Mouse (Mus musculus): ENCODE results near the gene Rgs9.
"Not testable (repeated sequence)": the region's sequence is repeated elsewhere in the genome, so short reads cannot be mapped to it uniquely, and the experiment has no call there.

Rgs9 gene

DNA sequence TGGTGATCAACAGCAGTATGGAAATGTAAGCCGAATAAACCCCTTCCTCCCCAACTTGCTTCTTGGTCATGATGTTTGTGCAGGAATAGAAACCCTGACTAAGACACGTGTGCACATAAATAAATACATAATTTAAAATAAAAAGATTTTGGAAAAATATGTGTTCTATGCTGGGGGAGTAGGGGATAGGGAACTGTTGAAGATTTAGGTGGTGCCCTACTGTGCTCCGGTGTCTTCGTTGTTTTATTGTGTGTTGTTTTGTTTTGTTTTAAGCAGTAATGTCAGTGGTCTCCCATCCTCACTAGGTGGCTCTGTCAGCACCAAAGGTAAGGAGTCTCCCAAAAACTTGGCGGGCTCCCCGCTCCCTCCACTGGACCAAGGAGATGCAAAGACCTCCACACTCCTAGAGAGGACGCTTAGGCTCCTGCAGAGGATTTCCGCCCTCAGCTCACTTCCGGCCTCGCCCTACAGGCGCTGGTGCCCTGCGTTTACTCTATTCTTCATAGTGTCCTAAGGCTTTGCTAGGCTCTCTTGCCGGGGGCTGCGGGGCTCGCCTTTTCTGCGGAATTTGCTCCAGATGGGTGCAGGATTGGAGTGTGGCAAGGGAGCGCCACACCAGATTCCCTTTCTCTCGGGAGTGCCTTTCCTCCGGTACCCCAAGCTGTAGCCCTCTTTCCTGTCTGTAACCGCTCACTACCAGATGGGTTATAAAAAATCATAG lies 14.1 kb upstream of the Rgs9 start:
- peak; percentile 47 for DNase-seq (ENCODE audit: low read depth, low spot score)

DNA sequence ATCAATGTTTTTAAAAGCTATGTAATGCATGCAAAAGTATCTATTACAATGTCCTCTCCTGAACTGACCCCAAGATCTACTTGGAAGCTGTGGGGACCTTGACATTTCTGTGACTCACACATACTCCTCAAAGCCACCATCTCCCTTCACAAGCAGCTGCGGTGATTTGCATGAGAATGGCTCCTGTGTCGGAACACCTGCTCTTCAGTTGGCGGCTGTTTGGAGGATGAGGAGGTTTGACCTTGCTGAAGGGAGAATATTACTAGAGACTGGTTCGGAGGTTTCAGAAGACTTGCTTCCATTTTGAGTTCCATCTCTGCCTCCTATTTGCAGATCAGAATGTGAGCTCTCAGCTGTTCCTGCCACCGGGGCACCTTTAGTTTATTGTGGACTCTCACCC lies 7.8 kb upstream of the Rgs9 start:
- DNase-seq (ENCODE audit: low read depth, low spot score): no peak

DNA sequence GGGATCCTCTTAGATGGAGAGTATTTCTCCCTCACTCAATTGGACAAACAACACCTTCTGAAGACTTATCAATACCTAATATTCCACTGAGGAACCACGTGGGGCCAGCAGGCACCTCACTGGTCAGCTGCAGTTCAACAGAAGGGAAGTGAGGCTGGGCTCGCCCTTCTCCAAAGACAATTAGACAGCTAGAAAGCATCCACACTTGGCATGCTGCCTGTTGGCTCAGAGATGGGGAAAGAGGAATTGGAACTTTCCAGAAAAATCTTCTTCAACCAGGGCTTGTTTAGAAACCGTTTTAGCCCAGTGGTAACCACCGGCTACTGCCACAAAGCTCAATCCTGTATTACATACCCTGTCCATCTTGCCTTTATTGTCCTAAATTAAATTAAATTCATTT lies 4.4 kb upstream of the Rgs9 start:
- no peak for DNase-seq (ENCODE audit: low read depth, low spot score)

DNA sequence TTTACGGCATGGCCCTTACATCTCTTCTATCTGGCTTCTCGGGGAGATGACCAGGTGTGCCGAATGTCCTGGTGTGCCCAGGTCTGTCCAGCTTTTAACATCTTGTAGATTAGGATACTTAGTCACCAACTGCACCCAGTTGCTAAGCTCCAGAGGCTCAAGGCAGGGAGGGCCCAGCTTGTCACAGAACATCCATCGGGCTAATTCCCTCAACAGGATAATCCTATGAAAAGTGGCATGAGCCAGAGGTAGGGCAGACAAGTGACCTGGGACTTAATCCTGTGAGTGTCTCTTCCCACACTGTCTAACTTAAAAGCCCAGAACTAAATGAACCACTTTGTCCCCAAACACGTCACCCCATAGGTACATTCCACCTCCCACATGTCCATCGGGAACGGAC lies 898 bp downstream of the Rgs9 start:
- peak; percentile 65 for DNase-seq (ENCODE audit: low read depth, low spot score)

DNA sequence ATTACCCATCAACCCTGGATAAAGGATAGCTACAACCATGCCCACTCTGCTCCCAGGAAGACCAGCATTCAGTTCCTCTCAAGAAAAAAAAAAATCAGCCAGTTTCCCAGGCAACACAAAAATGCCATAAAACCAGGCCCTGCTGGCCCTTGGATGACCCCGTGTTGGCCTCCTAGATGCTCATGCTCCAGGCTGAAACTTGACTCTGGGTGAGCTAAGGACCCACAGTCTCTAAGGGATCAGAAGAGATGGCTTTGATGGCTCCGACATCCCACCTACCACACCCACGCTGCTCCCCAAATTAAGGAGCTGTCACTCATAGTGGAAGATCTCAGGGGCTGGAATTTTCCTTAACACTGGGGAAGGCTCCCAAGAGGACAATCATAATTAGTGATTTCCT lies 5.9 kb downstream of the Rgs9 start:
- DNase-seq (ENCODE audit: low read depth, low spot score): no peak

DNA sequence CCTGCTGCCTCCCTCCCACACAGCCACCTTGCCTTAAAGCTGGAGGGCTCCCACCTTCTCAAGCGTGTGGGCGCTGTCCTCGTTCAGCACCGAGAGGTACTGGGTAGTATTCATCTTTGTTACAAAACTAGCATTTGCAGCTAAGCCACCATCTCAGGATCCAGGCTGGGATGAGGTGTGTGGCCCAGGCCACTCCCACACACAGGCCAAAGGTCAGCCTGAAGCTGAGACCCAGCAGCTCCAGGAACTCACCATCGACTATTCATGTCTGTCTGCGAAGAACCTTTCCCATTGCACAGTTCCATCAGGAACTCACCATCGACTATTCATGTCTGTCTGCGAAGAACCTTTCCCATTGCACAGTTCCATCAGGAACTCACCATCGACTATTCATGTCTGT lies 8.6 kb downstream of the Rgs9 start:
- DNase-seq (ENCODE audit: low read depth, low spot score): not testable (repeated sequence)

DNA sequence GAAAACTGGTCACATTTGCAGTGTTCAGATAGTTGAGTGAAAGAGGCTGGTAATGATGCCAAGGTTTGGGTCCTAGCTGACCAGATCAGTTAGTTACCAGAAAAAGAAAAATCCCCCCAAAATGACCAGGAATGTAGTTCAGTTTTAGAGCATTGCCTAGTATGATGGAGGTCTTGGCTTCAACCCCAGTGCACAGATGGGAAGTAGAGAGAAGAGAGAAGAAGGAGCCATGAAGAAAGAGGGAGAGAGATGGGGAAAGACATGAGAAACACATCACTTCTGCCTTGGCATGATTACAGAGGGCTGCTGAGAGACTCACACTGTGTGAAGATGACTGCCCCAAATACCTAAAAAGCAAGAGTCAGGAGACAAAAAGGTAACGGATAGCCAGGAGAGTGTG lies 13.1 kb downstream of the Rgs9 start:
- DNase-seq (ENCODE audit: low read depth, low spot score): no peak

DNA sequence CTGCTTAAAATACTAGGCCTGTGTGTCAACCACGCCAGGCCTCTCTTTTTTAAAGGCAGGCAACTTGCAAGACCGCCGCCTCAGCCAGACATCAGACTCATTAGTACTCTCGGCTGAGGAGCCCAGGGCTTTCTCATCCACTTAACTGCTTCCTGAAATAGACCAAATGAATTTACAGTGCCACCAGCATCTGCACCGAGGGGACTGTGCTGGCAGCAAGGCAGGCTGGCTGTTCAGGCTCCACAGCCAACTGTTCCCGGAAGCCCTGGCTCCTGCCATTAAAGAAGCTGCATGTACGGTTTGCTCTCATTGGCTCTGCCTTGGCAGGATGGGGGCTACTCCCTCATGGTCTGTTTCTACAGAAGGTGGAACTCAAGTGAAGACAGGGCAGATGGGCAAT lies 19.7 kb downstream of the Rgs9 start:
- no peak for DNase-seq (ENCODE audit: low read depth, low spot score)

DNA sequence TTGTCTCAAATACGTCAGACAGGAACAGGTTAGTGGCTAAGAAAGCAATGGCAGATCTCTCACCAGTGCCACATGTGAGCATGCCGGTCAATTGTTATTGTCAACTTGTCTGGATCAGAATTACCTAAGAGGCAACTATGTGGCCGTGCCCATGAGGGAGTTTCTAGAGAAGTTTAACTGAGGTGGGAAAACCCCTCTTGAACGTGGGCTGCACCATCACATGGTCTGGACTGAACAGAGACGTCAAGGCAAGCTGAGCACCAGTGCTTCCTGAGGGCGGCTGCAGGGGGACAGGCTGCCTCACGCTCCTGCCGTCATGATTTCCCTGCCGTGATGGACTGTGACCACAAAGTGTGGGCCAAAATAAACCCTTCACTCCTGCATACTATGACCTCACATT lies 26.5 kb downstream of the Rgs9 start:
- no peak for DNase-seq (ENCODE audit: low read depth, low spot score)

DNA sequence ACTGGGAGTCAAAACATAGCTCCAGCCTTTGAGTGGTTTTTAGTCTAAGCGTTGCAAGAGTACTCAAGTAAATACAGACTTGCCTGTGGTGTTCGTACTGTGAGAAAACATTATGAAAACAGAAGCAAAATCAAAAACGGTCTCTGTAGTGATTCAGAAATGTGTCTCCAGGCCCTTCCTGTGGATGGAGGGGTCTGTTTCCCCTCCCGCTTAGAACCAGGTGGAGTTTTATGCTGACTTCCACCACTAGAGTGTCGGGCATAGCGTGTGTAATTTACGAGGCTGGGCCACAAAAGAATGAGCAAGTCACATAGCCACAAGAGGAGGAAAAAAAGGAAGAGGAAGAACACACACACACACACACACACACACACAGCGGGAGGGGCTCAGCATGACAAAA lies 27.6 kb downstream of the Rgs9 start:
- DNase-seq (ENCODE audit: low read depth, low spot score): no peak

DNA sequence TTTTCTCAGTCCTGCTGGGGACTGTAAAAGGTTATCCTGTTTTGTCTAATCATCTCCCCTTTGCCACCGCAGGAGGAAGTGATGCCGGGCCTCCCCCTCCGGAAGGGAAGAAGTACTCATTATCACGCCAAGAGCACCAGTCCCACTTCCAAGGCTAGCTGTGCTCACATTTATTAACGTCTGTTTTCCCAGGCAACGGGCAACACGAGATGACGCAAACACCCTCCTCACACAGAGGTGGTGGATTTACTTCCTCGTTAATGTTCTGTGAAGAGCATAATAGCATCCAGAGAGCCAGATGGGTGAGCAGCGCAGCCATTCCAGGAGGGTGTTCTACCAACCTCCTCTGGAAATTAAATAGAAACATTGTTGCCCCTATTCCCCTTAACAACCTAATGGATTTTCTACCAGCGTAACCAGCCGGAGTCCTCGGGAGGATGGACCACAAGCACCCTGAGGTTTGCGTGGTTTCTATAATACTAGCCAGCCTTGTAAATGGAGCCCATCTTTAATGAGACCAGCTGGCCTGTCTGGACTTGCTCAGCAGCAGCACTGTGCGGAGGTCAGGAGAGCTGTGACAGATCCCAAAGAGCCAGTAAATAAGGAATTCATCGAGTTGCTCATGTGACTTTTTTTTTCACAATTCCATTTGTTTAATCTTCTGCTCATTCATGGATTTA lies 28.1 kb downstream of the Rgs9 start:
- no peak for DNase-seq (ENCODE audit: low read depth, low spot score)

DNA sequence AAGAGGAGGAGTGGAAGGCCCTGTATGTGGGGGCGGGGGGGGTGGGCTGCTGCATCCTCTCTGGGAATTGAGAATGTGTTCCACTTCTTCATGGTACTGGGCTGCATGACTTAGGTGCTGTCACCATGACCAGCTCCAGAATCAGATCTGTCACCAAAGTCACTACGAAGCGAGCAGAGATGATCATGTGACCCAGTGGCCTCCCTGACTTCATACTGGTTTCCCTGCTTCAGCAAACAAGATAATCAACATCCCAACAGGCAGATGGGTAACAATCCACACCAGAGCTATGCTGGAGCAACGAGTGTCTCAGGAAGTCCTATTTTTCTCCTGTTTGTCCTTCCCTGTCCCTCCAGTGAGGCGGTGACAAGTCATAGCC lies 28.7 kb downstream of the Rgs9 start:
- no peak for DNase-seq (ENCODE audit: low read depth, low spot score)

DNA sequence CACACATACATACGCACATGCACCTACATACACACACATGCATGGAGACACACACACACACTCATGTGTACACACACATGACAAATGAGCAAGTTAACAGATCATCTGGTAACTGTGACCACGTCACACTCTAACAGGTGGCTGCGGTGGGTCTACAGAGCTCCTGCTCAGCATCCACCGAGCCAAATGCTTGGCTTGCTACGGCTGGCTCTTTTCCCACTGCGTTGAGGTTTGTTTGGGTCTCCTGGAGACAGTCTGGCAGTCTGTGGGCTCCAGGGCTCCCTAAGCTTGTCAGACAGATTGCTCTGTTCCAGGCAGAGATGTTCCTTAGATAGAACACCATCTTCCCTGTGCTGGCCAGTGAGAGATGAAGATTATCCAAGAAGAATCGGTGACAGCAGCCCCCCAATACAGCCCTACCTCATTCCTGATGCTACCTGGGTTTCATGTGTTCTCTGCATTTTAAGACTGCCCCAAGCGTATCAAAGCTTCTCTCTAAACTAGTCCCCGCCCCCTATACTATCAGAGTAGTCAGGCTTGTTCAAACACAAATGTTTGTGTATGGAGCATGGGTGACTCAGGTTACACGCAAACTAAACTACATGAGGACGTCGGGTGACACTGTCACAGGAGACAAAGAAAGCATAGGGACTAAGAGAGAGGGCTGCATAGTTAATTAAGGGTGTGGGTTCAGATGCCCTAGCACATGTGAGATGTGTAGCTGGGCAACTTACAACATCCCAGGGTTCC lies 31.6 kb downstream of the Rgs9 start:
- no peak for DNase-seq (ENCODE audit: low read depth, low spot score)

DNA sequence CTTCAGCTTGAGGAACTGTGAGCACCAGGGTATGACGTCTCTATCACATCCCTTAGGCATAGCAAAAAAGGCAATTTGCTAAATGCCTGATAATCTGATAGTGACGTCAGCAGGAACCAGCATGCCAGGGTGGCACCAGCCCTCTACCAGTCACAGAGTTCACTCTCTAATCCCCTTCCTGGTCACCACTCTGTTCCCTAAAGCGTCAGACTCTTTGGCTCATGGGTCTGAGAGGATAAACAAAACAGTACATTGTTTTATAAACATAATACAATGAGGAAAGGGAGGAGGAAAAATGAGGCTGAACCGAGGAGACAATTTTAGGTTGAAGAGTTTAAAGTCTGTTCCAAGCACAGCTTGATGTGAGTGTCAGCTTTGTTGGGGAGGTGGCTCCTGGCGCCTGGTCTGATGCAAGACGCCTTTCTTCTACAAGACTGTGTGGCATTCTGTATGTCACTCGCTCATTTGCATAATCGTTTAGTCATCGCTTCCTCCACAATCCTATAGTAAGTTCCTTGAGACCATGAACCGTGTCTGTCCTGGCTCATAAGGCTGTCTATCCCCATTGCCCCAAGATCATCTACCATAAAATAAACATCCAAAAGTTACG lies 33.7 kb downstream of the Rgs9 start:
- no peak for DNase-seq (ENCODE audit: low read depth, low spot score)

DNA sequence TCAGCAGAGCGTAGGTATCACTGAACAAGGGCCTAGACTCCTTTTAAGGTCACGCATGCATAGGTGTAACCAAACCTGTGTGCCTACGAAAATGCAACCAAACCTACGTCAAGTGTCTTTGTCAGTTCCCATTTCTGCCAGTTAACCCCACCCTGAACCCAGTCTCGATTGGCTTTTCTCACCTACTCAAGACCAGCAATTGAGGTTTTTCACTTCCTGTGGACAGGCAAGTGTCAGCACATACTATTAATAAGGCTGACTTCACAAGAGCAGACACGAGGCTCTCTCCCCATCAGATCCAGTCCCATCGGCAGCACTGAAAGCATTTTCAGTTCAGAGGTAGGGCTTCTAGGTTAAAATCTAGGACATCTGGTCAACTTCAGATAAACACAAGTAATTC lies 37.4 kb downstream of the Rgs9 start:
- no peak for DNase-seq (ENCODE audit: low read depth, low spot score)

DNA sequence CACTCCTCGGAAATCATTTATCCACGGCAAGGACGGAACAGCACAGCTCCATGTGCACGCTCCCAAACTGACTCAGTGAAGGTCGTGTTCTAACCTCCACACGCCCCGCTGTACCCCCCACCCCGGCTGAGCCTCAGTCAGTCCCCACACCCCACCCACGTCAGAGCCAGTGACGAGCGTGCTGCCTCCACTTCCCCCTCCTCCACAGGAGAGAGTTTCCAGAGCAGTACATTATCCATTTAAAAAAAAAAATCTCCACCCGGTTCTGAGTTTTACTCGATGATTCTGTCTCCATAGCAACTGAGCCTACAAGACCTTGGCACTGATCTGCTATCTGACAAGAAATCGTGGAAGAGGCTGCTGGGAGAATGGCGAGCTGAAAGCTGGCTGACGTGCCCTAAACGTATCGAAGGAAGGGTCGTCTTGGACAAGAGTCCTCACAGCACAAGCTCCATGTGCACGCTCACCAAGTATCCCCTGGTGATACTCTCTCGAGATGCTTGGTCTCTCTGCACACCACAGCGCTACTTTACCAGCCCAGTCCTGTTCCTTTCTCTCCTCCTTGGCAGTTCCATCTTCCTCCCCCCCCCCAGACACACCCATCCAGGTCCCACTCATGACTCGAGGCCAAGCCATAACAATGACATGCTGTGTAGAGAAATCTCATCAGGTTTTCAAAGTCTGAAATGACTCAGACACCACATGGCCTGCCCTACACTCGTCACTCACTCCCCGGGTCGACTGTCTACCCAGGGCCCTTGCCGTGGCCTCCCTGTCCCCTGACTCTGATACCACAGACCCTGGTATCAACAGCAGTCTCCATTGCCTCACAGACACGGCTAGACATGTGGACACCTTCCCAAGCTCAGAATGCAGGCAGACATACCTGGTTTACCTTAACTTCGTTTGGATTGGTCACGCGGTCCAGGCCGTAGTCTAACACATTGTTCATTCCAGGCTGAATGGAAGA lies 38.7 kb downstream of the Rgs9 start:
- no peak for DNase-seq (ENCODE audit: low read depth, low spot score)

DNA sequence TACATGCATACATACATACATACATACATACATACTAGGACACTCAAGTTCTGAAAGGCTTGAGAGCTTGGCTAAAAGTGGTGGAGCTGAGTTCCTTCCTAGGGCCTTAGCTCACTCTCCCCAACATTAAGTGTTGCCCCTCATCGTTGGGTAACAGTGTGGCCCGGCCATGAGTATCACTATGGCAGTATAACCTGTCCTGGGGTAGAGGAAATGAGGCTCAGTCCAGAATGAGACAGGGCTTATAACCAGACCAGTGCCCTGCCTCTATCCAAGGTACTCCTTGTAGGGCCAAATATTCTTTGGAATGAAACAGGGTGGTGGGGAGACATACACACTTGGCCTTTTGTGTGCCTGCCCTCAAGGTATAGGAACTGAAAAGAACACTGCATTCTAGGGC lies 40.1 kb downstream of the Rgs9 start:
- no peak for DNase-seq (ENCODE audit: low read depth, low spot score)

DNA sequence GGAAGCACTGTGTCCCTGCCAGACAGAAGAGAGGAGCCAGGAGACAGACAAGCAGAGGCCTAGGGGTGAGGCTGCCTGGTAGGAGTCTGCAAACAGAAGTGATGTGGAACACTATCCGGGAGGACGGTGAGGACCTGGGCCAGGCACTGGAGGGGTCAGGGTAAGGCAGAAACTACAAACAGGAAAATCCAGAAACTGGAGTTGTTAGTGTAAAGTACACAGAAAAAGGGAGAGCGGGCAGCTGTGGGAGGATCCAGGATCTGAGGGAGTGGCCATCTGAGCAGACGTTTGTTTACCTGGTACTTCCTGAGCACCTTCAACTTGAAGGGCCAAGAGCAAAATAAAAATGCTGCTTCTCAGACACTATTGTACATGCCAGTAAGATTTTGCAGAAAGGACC lies 42.9 kb downstream of the Rgs9 start:
- DNase-seq (ENCODE audit: low read depth, low spot score): no peak

DNA sequence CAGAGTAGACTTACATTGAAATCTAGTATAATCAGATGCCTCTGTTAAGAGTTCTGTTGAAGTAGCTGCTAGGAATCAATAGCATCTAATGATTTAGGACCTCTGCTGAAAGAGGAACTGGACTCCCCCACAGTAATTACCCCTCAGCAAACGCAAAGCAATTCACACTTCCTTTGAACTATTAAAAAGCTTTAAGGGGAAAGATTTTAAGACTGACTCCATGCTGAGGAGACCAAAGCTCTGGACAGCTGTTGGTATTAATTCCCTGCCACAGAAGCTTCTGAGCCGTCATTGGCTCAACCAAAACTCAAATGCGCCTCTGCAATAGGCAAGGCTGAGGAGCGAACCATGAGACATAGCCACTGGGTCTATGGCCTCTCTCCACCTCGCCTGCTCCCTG lies 45.4 kb downstream of the Rgs9 start:
- no peak for DNase-seq (ENCODE audit: low read depth, low spot score)

DNA sequence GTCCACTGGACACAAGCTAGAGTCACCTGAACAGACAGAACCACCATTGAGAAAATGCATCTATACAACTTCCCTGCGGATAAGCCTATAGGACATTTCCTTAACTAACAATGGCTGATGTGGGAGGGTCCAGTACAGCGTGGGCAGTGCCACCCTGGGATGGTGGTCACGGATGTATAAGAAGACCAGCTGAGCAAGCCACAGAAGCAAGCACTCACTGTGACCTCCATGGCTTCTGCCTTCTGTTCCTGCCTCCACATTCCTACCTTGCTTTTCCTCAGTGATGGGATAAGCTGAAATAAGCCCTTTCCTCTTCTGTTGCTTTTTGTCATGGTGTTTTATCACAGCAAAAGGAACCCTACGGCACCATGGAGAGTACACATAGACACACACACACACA lies 47.4 kb downstream of the Rgs9 start:
- no peak for DNase-seq (ENCODE audit: low read depth, low spot score)

DNA sequence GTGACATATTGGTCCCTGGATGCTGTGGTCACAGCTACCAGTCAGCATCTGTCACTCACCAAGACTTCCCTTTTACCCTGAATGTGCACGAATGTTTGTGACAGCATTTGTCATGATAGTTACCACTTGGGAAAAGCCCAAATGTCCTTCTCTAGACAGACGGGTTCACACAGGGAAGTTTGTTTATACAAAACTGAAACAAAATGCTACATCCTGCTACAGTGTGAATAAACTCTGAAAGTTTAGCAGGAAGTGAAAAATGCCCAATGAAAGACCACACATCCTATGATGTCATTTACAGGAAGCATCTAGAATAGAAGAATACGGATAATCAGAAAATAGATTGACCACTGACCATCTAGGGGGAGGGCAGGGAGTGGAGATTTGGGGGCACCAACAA lies 51.0 kb downstream of the Rgs9 start:
- DNase-seq (ENCODE audit: low read depth, low spot score): no peak

Measured in retina, postnatal 7 days (tissue).